ENCODE assay signal across 11 mouse cellular contexts in the genomic region with DNA sequence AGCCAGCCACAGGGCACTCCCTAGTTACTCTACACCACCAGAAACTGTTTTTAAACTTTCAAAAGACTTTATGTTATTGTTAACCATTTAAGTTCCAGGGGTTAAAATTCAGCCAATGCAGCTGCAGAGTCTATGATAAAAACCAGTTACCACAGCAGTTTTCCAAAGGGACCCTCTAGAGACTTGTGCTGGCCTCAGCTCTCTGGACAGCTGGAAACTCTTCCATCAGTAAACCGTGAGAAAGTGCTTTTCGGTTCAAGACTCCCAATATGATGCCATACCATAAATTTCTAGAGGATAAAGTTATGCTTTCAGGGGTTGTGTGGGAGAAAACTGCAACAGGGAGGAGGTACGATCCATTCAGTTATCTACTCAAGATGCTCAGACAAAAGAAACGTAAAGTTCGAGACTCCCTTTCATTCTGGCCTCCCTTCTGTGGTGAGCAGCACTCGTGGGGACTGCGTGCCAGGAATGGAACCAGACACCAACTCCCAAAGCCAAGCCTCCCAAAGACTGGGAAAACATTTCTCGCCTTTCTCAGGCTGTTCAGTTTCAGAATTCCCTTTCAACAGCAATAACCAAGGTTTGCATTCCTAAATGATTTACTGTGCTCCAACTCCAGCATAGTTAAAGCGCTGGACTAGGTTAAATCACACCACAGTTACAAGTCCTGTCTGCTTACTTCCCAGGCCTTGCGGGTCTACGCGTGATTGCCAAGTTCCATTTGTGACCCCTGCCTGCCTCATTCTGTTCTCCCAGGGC. TPM values are rescaled to one million over a fixed set of nuclear protein-coding genes. Genes with fewer than 3 reads are reported as not detected.
A peak's percentile ranks its signal among the peaks of the same experiment; 100 is the strongest.
DNase-seq lines count a peak whose midpoint lies in the region; ATAC-seq and TF ChIP-seq lines count a peak whose summit lies in the region.
"Had no signal": no experiment of that assay in that cellular context is flagged by ENCODE, and none has a peak within 500 bp of the region (broad histone marks: within the 10 kb centered on the region; RNA-seq: fewer than 3 reads in every experiment).

No protein-coding gene starts in this region.

- peaks cover 18% of the 10 kb centered on the region for H3K36me3 ChIP-seq in kidney, embryonic 16.5 days (ENCODE audit: insufficient read depth, low read length)
- peaks cover 3% of the 10 kb centered on the region; the same call in 1 of the 2 replicates for H3K36me3 ChIP-seq in kidney, adult 2 months (ENCODE audit: control insufficient read depth, insufficient read depth, low read length)
- H3K36me3 ChIP-seq in embryonic facial prominence, embryonic 12.5 days, result peaks cover 21% of the 10 kb centered on the region
- peaks cover 9% of the 10 kb centered on the region; the same call in 1 of the 2 replicates for H3K36me3 ChIP-seq in limb, embryonic 11.5 days (ENCODE audit: control insufficient read depth, insufficient read depth, low read length)

- TF ChIP-seq CTCF in kidney, adult 2 months (conservative IDR thresholded peaks at IDR 0.05; ENCODE audit: insufficient read depth, insufficient read length, low read depth, low read length), result no peak

- H3K4me1 ChIP-seq in kidney, embryonic 16.5 days (ENCODE audit: insufficient read depth, low read length), result peaks cover 17% of the 10 kb centered on the region
- H3K4me1 ChIP-seq in kidney, adult 2 months (ENCODE audit: control insufficient read depth, insufficient read depth, low read length), result no peaks in the 10 kb centered on the region
- H3K4me1 ChIP-seq in embryonic facial prominence, embryonic 12.5 days, result peaks cover 22% of the 10 kb centered on the region
- H3K4me1 ChIP-seq in limb, embryonic 11.5 days (ENCODE audit: control insufficient read depth, insufficient read depth, low read length), result peaks cover 18% of the 10 kb centered on the region

- H3K9ac ChIP-seq in kidney, embryonic 16.5 days (replicated peaks; ENCODE audit: low read length), result no peak overlapping the region
- H3K9ac ChIP-seq in embryonic facial prominence, embryonic 12.5 days, result no peak overlapping the region
- no peak overlapping the region for H3K9ac ChIP-seq in limb, embryonic 11.5 days (ENCODE audit: low read length)
- H3K9ac ChIP-seq: midbrain, embryonic 12.5 days had no signal

- DNase-seq in kidney, adult 2 months, result no peak
- DNase-seq in heart, adult 8-10 months (ENCODE audit: low spot score), result peak; percentile 71
- DNase-seq in limb, embryonic 11.5 days (ENCODE audit: low spot score), result peak; percentile 38
- no peak for DNase-seq in layer of hippocampus, postnatal 25 days (ENCODE audit: extremely low spot score in 1 of 2, low spot score in 1 of 2)
- DNase-seq in embryo, embryonic 9.5 days (ENCODE audit: extremely low spot score), result no peak
- DNase-seq in right cerebral cortex, adult 2 months (ENCODE audit: low spot score in 2 of 2), result no peak
- DNase-seq: cerebellum, adult 8-10 months had no signal

- no peaks in the 10 kb centered on the region for H3K27me3 ChIP-seq in kidney, embryonic 16.5 days (ENCODE audit: insufficient read depth, low read length)
- no peaks in the 10 kb centered on the region for H3K27me3 ChIP-seq in kidney, adult 2 months (replicated peaks; ENCODE audit: control insufficient read depth, insufficient read depth, low read length)
- no peaks in the 10 kb centered on the region for H3K27me3 ChIP-seq in embryonic facial prominence, embryonic 12.5 days
- no peaks in the 10 kb centered on the region for H3K27me3 ChIP-seq in limb, embryonic 11.5 days (ENCODE audit: control insufficient read depth, insufficient read depth, low read length)
- H3K27me3 ChIP-seq: CH12.LX; midbrain, embryonic 12.5 days had no signal

- H3K4me3 ChIP-seq in kidney, embryonic 16.5 days (ENCODE audit: low read length), result no peak overlapping the region
- H3K4me3 ChIP-seq in kidney, adult 2 months (ENCODE audit: insufficient read depth, low read depth, low read length), result no peak overlapping the region
- H3K4me3 ChIP-seq in embryonic facial prominence, embryonic 12.5 days, result no peak overlapping the region
- no peak overlapping the region for H3K4me3 ChIP-seq in limb, embryonic 11.5 days (ENCODE audit: low read depth, low read length)
- H3K4me3 ChIP-seq: midbrain, embryonic 12.5 days had no signal

- H3K4me2 ChIP-seq in kidney, embryonic 16.5 days (replicated peaks; ENCODE audit: low read depth, low read length), result no peak overlapping the region
- no peak overlapping the region for H3K4me2 ChIP-seq in embryonic facial prominence, embryonic 12.5 days (replicated peaks)
- no peak overlapping the region for H3K4me2 ChIP-seq in limb, embryonic 11.5 days (ENCODE audit: low read depth, severe bottlenecking)
- H3K4me2 ChIP-seq: midbrain, embryonic 12.5 days had no signal

- ATAC-seq in kidney, embryonic 16.5 days (ENCODE audit: low FRiP score, low TSS enrichment), result peak; percentile 73
- ATAC-seq in embryonic facial prominence, embryonic 12.5 days (ENCODE audit: insufficient number of reproducible peaks, insufficient read depth, low FRiP score, low TSS enrichment), result 0 out of 2 replicates have a peak, but pooled peaks have one; percentile 41
- ATAC-seq in limb, embryonic 11.5 days (ENCODE audit: insufficient number of reproducible peaks, low FRiP score, low TSS enrichment, low read depth), result peak; percentile 81; the same call in 1 of the 2 replicates

- 26% methylated on average over 12 of the region's 12 CpGs for WGBS in kidney, embryonic 16.5 days
- WGBS in kidney, adult 2 months, result 54% methylated on average over 12 of the region's 12 CpGs
- WGBS in embryonic facial prominence, embryonic 12.5 days, result 52% methylated on average over 12 of the region's 12 CpGs
- WGBS in limb, embryonic 11.5 days, result 60% methylated on average over 12 of the region's 12 CpGs

- TF ChIP-seq POLR2A in kidney, adult 2 months (IDR thresholded peaks at IDR 0.05; ENCODE audit: low read depth, low read length), result no peak

- H3K27ac ChIP-seq in kidney, embryonic 16.5 days (ENCODE audit: low read length), result peak overlapping the region; percentile 66
- H3K27ac ChIP-seq in kidney, adult 2 months (ENCODE audit: insufficient read depth, low read depth, low read length), result no peak overlapping the region
- peak overlapping the region; percentile 80 for H3K27ac ChIP-seq in embryonic facial prominence, embryonic 12.5 days
- H3K27ac ChIP-seq in limb, embryonic 11.5 days (replicated peaks; ENCODE audit: low read depth, low read length), result peak overlapping the region; percentile 52
- H3K27ac ChIP-seq: midbrain, embryonic 12.5 days had no signal

- no peaks in the 10 kb centered on the region for H3K9me3 ChIP-seq in kidney, embryonic 16.5 days (ENCODE audit: low read length)
- H3K9me3 ChIP-seq in embryonic facial prominence, embryonic 12.5 days, result no peaks in the 10 kb centered on the region
- H3K9me3 ChIP-seq in limb, embryonic 11.5 days (ENCODE audit: control insufficient read depth, low read length), result no peaks in the 10 kb centered on the region
- H3K9me3 ChIP-seq: midbrain, embryonic 12.5 days had no signal

RNA-seq across cellular contexts. Expression of gene Prpf18, which starts 31.1 kb away (rescaled TPM):
- polyA plus RNA-seq in kidney, embryonic 16.5 days (2015; fragmentation: Nextera tagmentation; extraction: Ambion mirVana), result 39.5 and 40.1 TPM in 2 replicates
- polyA plus RNA-seq in kidney, adult 2 months (2012; rRNA removed), result 10.5 and 12.2 TPM in 2 replicates
- polyA plus RNA-seq in embryonic facial prominence, embryonic 12.5 days (2016; fragmentation: Nextera tagmentation; extraction: Ambion mirVana), result 41.9 and 45.6 TPM in 2 replicates
- total RNA-seq in heart, adult 8-10 months (2022), result 10 to 100 TPM; 34.0 to 37.1 (median 35.2) TPM
- polyA plus RNA-seq in limb, embryonic 11.5 days (2014; fragmentation: Nextera tagmentation; extraction: Ambion mirVana), result 38.9 and 41.5 TPM in 2 replicates
- total RNA-seq in layer of hippocampus, postnatal 25 days (2021), result 10 to 100 TPM; 47.3 to 50.4 TPM

Comparison
In these comparisons a context has a peak if more than half of its experiments do, and no peak if none do; other contexts are left out.
1. DNase-seq: peak in heart, adult 8-10 months (single experiment) and limb, embryonic 11.5 days (single experiment); none in kidney, adult 2 months (single experiment), layer of hippocampus, postnatal 25 days (0 of 2), embryo, embryonic 9.5 days (single experiment) and right cerebral cortex, adult 2 months (0 of 2).
2. Peak in every context shown above with its lines, with median percentiles within 50 percentile points of each other: ATAC-seq.